Mouse (Mus musculus) heart, adult 9 months (tissue): ENCODE measurements around the gene Gucy2c.
A peak's percentile ranks its signal among the peaks of the same experiment; 100 is the strongest.

Experiments
- DNase-seq, 2 experiments: peaks; one replicate each; pipeline ENCODE4 v3.0.0; 2022; ENCODE audit warnings: low spot score in 2 of 2

Gene Gucy2c

GRCm38 (mm10) chr6:136781377-136781986, at the start of gene Gucy2c:
Gucy2c (minus strand) TSS chr6:136781765.
- no peak for DNase-seq

GRCm38 (mm10) chr6:136828681-136829080, 47.1 kb upstream of the Gucy2c start:
- no peak for DNase-seq

- DNase-seq: peak; percentile 98 to 99
Measured at GRCm38 (mm10) chr6:136827881-136828561, 46.5 kb upstream of the Gucy2c start, which contains the start of gene Wbp11. Wbp11 (minus strand) TSS chr6:136828233.

GRCm38 (mm10) chr6:136827516-136827880, 45.9 kb upstream of the Gucy2c start, which contains the start of gene BC049715:
BC049715 (plus strand) TSS chr6:136827626.
- no peak for DNase-seq

- no peak for DNase-seq
Measured at GRCm38 (mm10) chr6:136827116-136827515, 45.6 kb upstream of the Gucy2c start.

- DNase-seq: no peak
Measured at GRCm38 (mm10) chr6:136824987-136825386, 43.4 kb upstream of the Gucy2c start.

- DNase-seq: no peak
Measured at GRCm38 (mm10) chr6:136821086-136821485, 39.5 kb upstream of the Gucy2c start.

GRCm38 (mm10) chr6:136820381-136820780, 38.8 kb upstream of the Gucy2c start:
- no peak for DNase-seq

GRCm38 (mm10) chr6:136817549-136817948, 36.0 kb upstream of the Gucy2c start:
- DNase-seq: no peak

- DNase-seq: no peak
Measured at GRCm38 (mm10) chr6:136816826-136817225, 35.3 kb upstream of the Gucy2c start.

- DNase-seq: no peak
Measured at GRCm38 (mm10) chr6:136815381-136815780, 33.8 kb upstream of the Gucy2c start.

- DNase-seq: no peak
Measured at GRCm38 (mm10) chr6:136813117-136813516, 31.6 kb upstream of the Gucy2c start.

- no peak for DNase-seq
Measured at GRCm38 (mm10) chr6:136811196-136811595, 29.6 kb upstream of the Gucy2c start.

GRCm38 (mm10) chr6:136809673-136810072, 28.1 kb upstream of the Gucy2c start:
- no peak for DNase-seq

- peak; percentile 49 to 75 for DNase-seq
Measured at GRCm38 (mm10) chr6:136809077-136809476, 27.5 kb upstream of the Gucy2c start.

GRCm38 (mm10) chr6:136808631-136809046, 27.1 kb upstream of the Gucy2c start:
- no peak for DNase-seq

GRCm38 (mm10) chr6:136808014-136808417, 26.5 kb upstream of the Gucy2c start, which contains the start of gene H2afj:
H2afj (plus strand) TSS chr6:136808244.
- DNase-seq: peak; percentile 98

GRCm38 (mm10) chr6:136807395-136808013, 25.9 kb upstream of the Gucy2c start:
- DNase-seq: no peak

GRCm38 (mm10) chr6:136806819-136807218, 25.3 kb upstream of the Gucy2c start:
- DNase-seq: no peak

- no peak for DNase-seq
Measured at GRCm38 (mm10) chr6:136805409-136805775, 23.8 kb upstream of the Gucy2c start.

- no peak for DNase-seq
Measured at GRCm38 (mm10) chr6:136804705-136805408, 23.3 kb upstream of the Gucy2c start.
